Mouse (Mus musculus): ENCODE measurements around the gene Anapc1.

The Anapc1 gene

GRCm38 (mm10) chr2:128566304-128567147, 120.7 kb downstream of the Anapc1 start:
- DNase-seq (ENCODE audit: low spot score) = no peak

- DNase-seq (ENCODE audit: low spot score) = no peak
Observed at GRCm38 (mm10) chr2:128565904-128566303, 121.3 kb downstream of the Anapc1 start.

GRCm38 (mm10) chr2:128564195-128564594, 123.0 kb downstream of the Anapc1 start:
- DNase-seq (ENCODE audit: low spot score) = no peak

Measured in yolk sac, embryonic 10.5 days (tissue).